Mouse (Mus musculus): ENCODE measurements around the gene Anxa6.

GRCm38 (mm10) chr11:55011440-55011839 is 21.8 kb downstream of the Anxa6 start:
- TF ChIP-seq EP300 (IDR thresholded peaks at IDR 0.05; ENCODE audit: low read length) (no peak), TCF12 (IDR thresholded peaks at IDR 0.05; ENCODE audit: low read depth, low read length) (no peak), RAD21 (IDR thresholded peaks at IDR 0.05; ENCODE audit: low read depth, low read length) (no peak), SIN3A (IDR thresholded peaks at IDR 0.05; ENCODE audit: low read length) (no peak), ELF1 (IDR thresholded peaks at IDR 0.05; ENCODE audit: low read depth, low read length) (no peak), CHD2 (IDR thresholded peaks at IDR 0.05; ENCODE audit: low read length) (no peak), CTCF (conservative IDR thresholded peaks at IDR 0.05 in 1 of 2, IDR thresholded peaks at IDR 0.05 in 1 of 2; ENCODE audit: low read depth in 2 of 2, low read length in 2 of 2) (no peak), POLR2A (IDR thresholded peaks at IDR 0.05; ENCODE audit: low read depth, low read length) (no peak), MAX (IDR thresholded peaks at IDR 0.05; ENCODE audit: low read length) (no peak), MAFK (IDR thresholded peaks at IDR 0.05; ENCODE audit: insufficient replicate concordance, low read length) (no peak), MXI1 (IDR thresholded peaks at IDR 0.05; ENCODE audit: low read depth, low read length) (no peak), USF1 (IDR thresholded peaks at IDR 0.05; ENCODE audit: low read depth, low read length) (no peak), MEF2A (IDR thresholded peaks at IDR 0.05; ENCODE audit: borderline replicate concordance, low read depth, low read length) (no peak)

All from CH12.LX (cell line).